Mouse (Mus musculus): ENCODE data around the gene Aurka. TPM values are rescaled to one million over a fixed set of nuclear protein-coding genes. Genes with fewer than 3 reads are reported as not detected.

Aurka gene
- polyA plus RNA-seq, 1 experiment: 60.7 TPM

- Histone ChIP-seq H3K4me3 (replicated peaks; ENCODE audit: control insufficient read depth, low read depth, low read length) (no peak overlapping the region), H3K27ac (ENCODE audit: control insufficient read depth, insufficient read depth, low read depth, low read length, poor library complexity) (no peak overlapping the region), H3K4me1 (ENCODE audit: control insufficient read depth, insufficient read depth, low read length) (peaks cover 3% of the 10 kb centered on the region)
- TF ChIP-seq CTCF (IDR thresholded peaks at IDR 0.05; ENCODE audit: control insufficient read depth, insufficient read depth, low read length) (no peak), POLR2A (IDR thresholded peaks at IDR 0.05; ENCODE audit: borderline replicate concordance, control insufficient read depth, low read depth, low read length) (no peak)
- 84% methylated on average over 8 of the region's 8 CpGs for WGBS
These were observed 19.6 kb downstream of the Aurka start for GRCm38 (mm10) chr2:172350773-172351172.

GRCm38 (mm10) chr2:172349776-172350175, 20.6 kb downstream of the Aurka start:
- 84% methylated on average over 14 of the region's 14 CpGs for WGBS
- no peak overlapping the region for H3K27ac ChIP-seq (ENCODE audit: control insufficient read depth, insufficient read depth, low read depth, low read length, poor library complexity)
- TF ChIP-seq POLR2A (IDR thresholded peaks at IDR 0.05; ENCODE audit: borderline replicate concordance, control insufficient read depth, low read depth, low read length) (no peak), CTCF (IDR thresholded peaks at IDR 0.05; ENCODE audit: control insufficient read depth, insufficient read depth, low read length) (no peak)
- peaks cover 3% of the 10 kb centered on the region for H3K4me1 ChIP-seq (ENCODE audit: control insufficient read depth, insufficient read depth, low read length)
- H3K4me3 ChIP-seq (replicated peaks; ENCODE audit: control insufficient read depth, low read depth, low read length): no peak overlapping the region

- TF ChIP-seq CTCF (IDR thresholded peaks at IDR 0.05; ENCODE audit: control insufficient read depth, insufficient read depth, low read length) (no peak), POLR2A (IDR thresholded peaks at IDR 0.05; ENCODE audit: borderline replicate concordance, control insufficient read depth, low read depth, low read length) (no peak)
- Histone ChIP-seq H3K27ac (ENCODE audit: control insufficient read depth, insufficient read depth, low read depth, low read length, poor library complexity) (peak overlapping the region; percentile 87), H3K4me1 (ENCODE audit: control insufficient read depth, insufficient read depth, low read length) (peaks cover 3% of the 10 kb centered on the region), H3K4me3 (replicated peaks; ENCODE audit: control insufficient read depth, low read depth, low read length) (peak overlapping the region; percentile 56)
- 62% methylated on average over 3 of the region's 3 CpGs for WGBS
These were observed 21.9 kb downstream of the Aurka start for GRCm38 (mm10) chr2:172348297-172348950.

GRCm38 (mm10) chr2:172346933-172347611, 23.3 kb downstream of the Aurka start:
- TF ChIP-seq POLR2A (IDR thresholded peaks at IDR 0.05; ENCODE audit: borderline replicate concordance, control insufficient read depth, low read depth, low read length) (no peak), CTCF (IDR thresholded peaks at IDR 0.05; ENCODE audit: control insufficient read depth, insufficient read depth, low read length) (no peak)

GRCm38 (mm10) chr2:172346034-172346929, 24.1 kb downstream of the Aurka start:
- Histone ChIP-seq H3K27ac (ENCODE audit: control insufficient read depth, insufficient read depth, low read depth, low read length, poor library complexity) (peak overlapping the region; percentile 87), H3K4me1 (ENCODE audit: control insufficient read depth, insufficient read depth, low read length) (peaks cover 3% of the 10 kb centered on the region), H3K4me3 (replicated peaks; ENCODE audit: control insufficient read depth, low read depth, low read length) (peak overlapping the region; percentile 83)
- 15% methylated on average over 31 of the region's 31 CpGs for WGBS
- TF ChIP-seq POLR2A (IDR thresholded peaks at IDR 0.05; ENCODE audit: borderline replicate concordance, control insufficient read depth, low read depth, low read length) (no peak), CTCF (IDR thresholded peaks at IDR 0.05; ENCODE audit: control insufficient read depth, insufficient read depth, low read length) (no peak)

More at GRCm38 (mm10) chr2:172346933-172347611, 23.3 kb downstream of the Aurka start:
- Histone ChIP-seq H3K27ac (ENCODE audit: control insufficient read depth, insufficient read depth, low read depth, low read length, poor library complexity) (peak overlapping the region; percentile 87), H3K4me3 (replicated peaks; ENCODE audit: control insufficient read depth, low read depth, low read length) (peak overlapping the region; percentile 83), H3K4me1 (ENCODE audit: control insufficient read depth, insufficient read depth, low read length) (peaks cover 3% of the 10 kb centered on the region)
- 79% methylated on average over 8 of the region's 8 CpGs for WGBS

- peaks cover 3% of the 10 kb centered on the region for H3K4me1 ChIP-seq (ENCODE audit: control insufficient read depth, insufficient read depth, low read length)
- 2% methylated on average over 35 of the region's 35 CpGs for WGBS
- H3K4me3 ChIP-seq (replicated peaks; ENCODE audit: control insufficient read depth, low read depth, low read length): peak within 1 kb of the TSS; percentile 83
- TF ChIP-seq CTCF (IDR thresholded peaks at IDR 0.05; ENCODE audit: control insufficient read depth, insufficient read depth, low read length) (no peak), POLR2A (IDR thresholded peaks at IDR 0.05; ENCODE audit: borderline replicate concordance, control insufficient read depth, low read depth, low read length) (peak; percentile 87)
- H3K27ac ChIP-seq (ENCODE audit: control insufficient read depth, insufficient read depth, low read depth, low read length, poor library complexity): peak within 1 kb of the TSS; percentile 87
These were observed 25.0 kb downstream of the Aurka start, which contains the start of gene Fam210b for GRCm38 (mm10) chr2:172345258-172345738. Fam210b (plus strand) TSS chr2:172345565.

- no peak for TF ChIP-seq POLR2A (IDR thresholded peaks at IDR 0.05; ENCODE audit: borderline replicate concordance, control insufficient read depth, low read depth, low read length)
- TF ChIP-seq CTCF (IDR thresholded peaks at IDR 0.05; ENCODE audit: control insufficient read depth, insufficient read depth, low read length): no peak
- no peak overlapping the region for H3K4me3 ChIP-seq (replicated peaks; ENCODE audit: control insufficient read depth, low read depth, low read length)
- peaks cover 2% of the 10 kb centered on the region for H3K4me1 ChIP-seq (ENCODE audit: control insufficient read depth, insufficient read depth, low read length)
- 28% methylated on average over 5 of the region's 5 CpGs for WGBS
- no peak overlapping the region for H3K27ac ChIP-seq (ENCODE audit: control insufficient read depth, insufficient read depth, low read depth, low read length, poor library complexity)
These were observed 25.7 kb downstream of the Aurka start for GRCm38 (mm10) chr2:172344669-172345068.
